Mouse (Mus musculus) midbrain, embryonic 11.5 days (tissue): ENCODE results near the gene Lnp1. TPM values are rescaled to one million over a fixed set of nuclear protein-coding genes. Genes with fewer than 3 reads are reported as not detected.
A peak's percentile ranks its signal among the peaks of the same experiment; 100 is the strongest.

Experiments used
- ATAC-seq: fragments of 200-750 bp; cut with Nextera tagmentation; 2 replicates; pipeline ENCODE4 v1.8.0; 2017; ENCODE audit warnings: moderate TSS enrichment, moderate library complexity; ENCODE audit not compliant: low FRiP score
- DNase-seq: peaks from one replicate; pipeline ENCODE4 v3.0.0; 2015; ENCODE audit warnings: low spot score; ENCODE audit errors: missing footprints
- H3K27ac ChIP-seq: fragments of 300-500 bp; sonication (generic); 2 replicates; pipeline ENCODE4 v1.5.1; 2014; ENCODE audit warnings: low read depth, low read length
- H3K27me3 ChIP-seq: fragments of 300-500 bp; sonication (generic); 2 replicates; pipeline ENCODE4 v1.6.1; 2014; ENCODE audit warnings: mild to moderate bottlenecking, low read length, moderate library complexity, mixed read lengths; ENCODE audit not compliant: control insufficient read depth, insufficient read depth
- H3K36me3 ChIP-seq: fragments of 300-500 bp; sonication (generic); 2 replicates; pipeline ENCODE4 v1.6.1; 2014; ENCODE audit warnings: mild to moderate bottlenecking, low read length, moderate library complexity, mixed read lengths; ENCODE audit not compliant: control insufficient read depth, insufficient read depth
- H3K4me1 ChIP-seq: fragments of 300-500 bp; sonication (generic); 2 replicates; pipeline ENCODE4 v1.6.1; 2014; ENCODE audit warnings: low read length; ENCODE audit not compliant: control insufficient read depth, insufficient read depth
- H3K4me2 ChIP-seq: fragments of 300-500 bp; sonication (generic); 2 replicates; pipeline ENCODE4 v1.6.1; 2014; ENCODE audit warnings: mild to moderate bottlenecking, moderate library complexity
- H3K4me3 ChIP-seq: fragments of 300-500 bp; sonication (generic); 2 replicates; pipeline ENCODE4 v1.5.1; 2014; ENCODE audit warnings: low read depth, low read length
- H3K9ac ChIP-seq: fragments of 300-500 bp; sonication (generic); 2 replicates; pipeline ENCODE4 v1.6.1; 2014; ENCODE audit warnings: low read length
- H3K9me3 ChIP-seq: fragments of 300-500 bp; sonication (generic); 2 replicates; pipeline ENCODE4 v1.6.1; 2016; ENCODE audit warnings: low read length; ENCODE audit not compliant: control insufficient read depth
- WGBS: fragments of 180-500 bp; shearing (Covaris S2); extraction: QIAGEN DNeasy Blood & Tissue Kit; methylation state at CpG from one replicate; pipeline ENCODE4 v1.1.7; 2014; 5-methylcytosine and 5-hydroxymethylcytosine counted together
- polyA plus RNA-seq: library from polyadenylated mRNA; unstranded; fragments of >200 nt; fragmentation: Nextera tagmentation; extraction: Ambion mirVana; gene quantifications from 2 replicates; pipeline ENCODE4 v1.2.1, GENCODE M21; 2014

Gene Lnp1
- polyA plus RNA-seq, 1 experiment from 2014 or later = not detected

DNA sequence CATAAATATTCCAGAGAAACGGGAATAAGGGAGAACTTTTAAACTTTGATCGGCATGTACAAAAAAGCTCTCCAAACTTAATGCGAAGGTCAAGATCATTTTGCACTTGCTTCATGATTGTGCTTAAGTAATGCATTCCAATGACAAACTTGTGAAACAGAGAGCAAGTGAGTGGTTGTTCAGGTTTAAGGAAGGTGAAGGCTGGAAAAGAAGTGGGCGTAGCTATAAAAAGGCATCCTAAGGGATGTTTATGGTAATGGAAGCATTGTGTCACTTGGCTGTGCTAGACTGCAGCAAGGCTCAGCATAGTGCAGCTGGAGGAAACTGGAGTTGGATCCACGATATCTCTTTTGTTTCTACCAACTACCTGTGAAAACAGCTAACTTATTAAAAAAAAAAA is 36.3 kb downstream of the Lnp1 start:
- H3K27me3 ChIP-seq = no peaks in the 10 kb centered on the region
- no peaks in the 10 kb centered on the region for H3K36me3 ChIP-seq
- H3K4me3 ChIP-seq = no peak overlapping the region
- DNase-seq = no peak
- H3K9ac ChIP-seq = no peak overlapping the region
- 88% methylated on average over 5 of the region's 5 CpGs for WGBS
- no peak for ATAC-seq
- no peak overlapping the region for H3K27ac ChIP-seq
- H3K4me1 ChIP-seq = no peaks in the 10 kb centered on the region
- H3K4me2 ChIP-seq = no peak overlapping the region
- H3K9me3 ChIP-seq = no peaks in the 10 kb centered on the region

DNA sequence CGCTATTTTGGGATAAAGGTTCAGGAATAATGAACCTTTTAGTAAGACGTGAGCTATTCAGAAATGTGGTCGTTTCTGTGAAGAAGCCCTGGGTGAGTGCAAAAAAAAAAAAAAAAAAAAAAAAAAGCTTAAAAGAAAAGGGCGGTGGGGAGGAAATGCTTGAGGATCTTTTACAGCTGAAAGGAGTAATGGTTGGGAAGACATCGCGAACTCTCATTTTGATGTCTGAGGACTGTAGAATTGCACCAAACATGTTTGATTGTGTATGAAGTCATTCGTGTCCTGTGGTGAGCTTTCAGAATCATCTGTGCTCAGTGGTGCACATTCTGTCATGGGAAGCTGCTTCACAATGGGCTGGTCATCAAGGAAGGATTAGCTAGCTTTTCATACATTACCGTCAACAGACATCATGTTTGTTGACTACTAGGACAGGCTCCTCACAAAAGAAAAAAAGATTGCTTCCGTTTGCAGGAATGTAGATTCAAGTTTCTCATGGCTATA is 41.2 kb downstream of the Lnp1 start:
- H3K9me3 ChIP-seq = no peaks in the 10 kb centered on the region
- H3K4me3 ChIP-seq = peak overlapping the region; percentile 42
- no peak for ATAC-seq
- H3K4me1 ChIP-seq = no peaks in the 10 kb centered on the region
- no peaks in the 10 kb centered on the region for H3K27me3 ChIP-seq
- peak overlapping the region; percentile 71 for H3K4me2 ChIP-seq
- 21% methylated on average over 9 of the region's 9 CpGs for WGBS
- no peaks in the 10 kb centered on the region for H3K36me3 ChIP-seq
- DNase-seq = peak; percentile 87
- H3K9ac ChIP-seq = peak overlapping the region; percentile 48; the same call in 1 of the 2 replicates
- H3K27ac ChIP-seq = no peak overlapping the region

DNA sequence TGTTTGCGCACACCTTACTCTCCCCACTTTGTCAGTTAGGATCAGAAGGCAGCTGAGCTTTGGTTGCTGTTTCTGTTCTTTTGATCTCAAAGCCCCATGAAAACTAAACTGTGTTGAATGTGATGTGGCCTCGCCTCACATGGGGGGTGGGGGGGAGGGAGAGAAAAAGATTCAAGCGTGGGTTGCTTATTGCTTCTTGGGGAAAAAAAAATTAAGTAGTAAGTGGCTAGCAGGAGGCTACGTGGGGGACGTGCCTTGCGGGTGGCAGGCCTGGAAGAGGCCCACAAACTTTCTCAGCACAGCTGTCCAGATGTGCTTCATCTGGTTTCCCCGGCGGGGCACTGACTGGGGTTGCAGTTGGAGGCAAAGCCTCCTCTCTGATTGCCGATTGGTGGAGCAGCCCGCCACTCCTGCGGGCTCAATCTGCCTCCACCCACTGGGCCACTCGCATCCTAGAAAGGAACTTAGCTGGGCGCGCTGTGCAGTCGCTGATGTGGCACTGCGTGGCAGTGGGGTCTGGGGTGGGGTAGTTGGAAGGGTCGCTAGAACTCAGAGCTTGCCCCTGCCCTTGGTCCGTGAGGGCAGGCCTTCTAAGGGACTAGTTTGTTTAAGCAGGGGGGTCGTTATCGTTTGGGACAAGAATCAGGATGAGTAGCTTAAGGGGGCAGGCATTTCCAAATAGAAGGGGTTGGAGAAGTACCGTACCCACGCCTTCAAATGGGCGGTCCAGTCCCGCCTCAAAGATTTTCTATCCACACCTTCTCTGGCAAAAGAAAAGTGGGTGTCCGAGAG is 41.8 kb downstream of the Lnp1 start, which contains the start of gene Tmem45a:
Tmem45a (minus strand) TSS at position 343 of the 792 bp plus-strand sequence.
- Histone ChIP-seq H3K27ac (no peak within 1 kb of the TSS), H3K27me3 (no peaks in the 10 kb centered on the region)

DNA sequence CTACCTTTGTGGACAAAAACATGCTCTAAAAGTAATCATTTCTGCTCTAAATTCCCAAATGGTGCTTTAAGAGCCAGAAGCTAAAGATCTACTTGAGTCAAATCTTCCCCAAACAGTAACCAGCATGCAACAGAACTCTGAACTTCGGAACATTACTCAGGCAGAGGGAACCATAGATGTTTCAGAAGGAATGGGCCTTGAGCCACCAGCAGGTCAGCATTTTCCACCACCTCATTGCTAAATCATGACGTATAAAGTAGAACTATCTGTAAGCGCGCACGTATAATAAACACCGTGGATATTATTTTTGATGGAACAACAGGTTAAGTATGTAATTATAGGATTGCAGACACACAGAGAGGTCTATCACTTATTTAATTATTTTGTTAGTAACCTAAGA is 43.0 kb downstream of the Lnp1 start:
- H3K9ac ChIP-seq = no peak overlapping the region

More for the DNA sequence above, 41.8 kb downstream of the Lnp1 start, which contains the start of gene Tmem45a:
- peak within 1 kb of the TSS; percentile 42 for H3K4me3 ChIP-seq
- H3K9me3 ChIP-seq = no peaks in the 10 kb centered on the region
- peak within 1 kb of the TSS; percentile 71 for H3K4me2 ChIP-seq
- no peaks in the 10 kb centered on the region for H3K36me3 ChIP-seq
- DNase-seq (peak; percentile 97), ATAC-seq (peak; percentile 99)
- 3% methylated on average over 25 of the region's 25 CpGs for WGBS
- H3K9ac ChIP-seq = peak within 1 kb of the TSS; percentile 48
- no peaks in the 10 kb centered on the region for H3K4me1 ChIP-seq

DNA sequence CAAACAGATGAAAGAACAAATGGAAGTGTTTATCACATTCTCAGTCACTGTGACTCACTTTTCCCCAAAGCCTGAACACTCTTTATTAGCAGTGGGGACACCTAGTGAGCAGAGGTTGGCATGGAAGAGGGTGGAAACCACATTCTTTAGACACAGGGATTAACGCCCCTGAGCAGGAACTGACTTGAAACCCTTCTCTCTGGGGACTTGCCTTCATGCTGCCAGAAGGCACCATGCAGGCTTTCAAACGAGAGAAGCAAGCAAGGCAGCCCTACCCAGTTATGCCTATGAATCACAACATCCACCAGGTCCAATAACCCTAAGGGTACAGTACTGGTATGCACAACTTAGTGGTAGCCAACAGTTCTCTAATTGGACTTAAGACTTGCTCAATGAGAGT is 54.5 kb downstream of the Lnp1 start:
- Histone ChIP-seq H3K4me3 (no peak overlapping the region), H3K27ac (no peak overlapping the region), H3K4me2 (no peak overlapping the region), H3K9me3 (no peaks in the 10 kb centered on the region), H3K4me1 (no peaks in the 10 kb centered on the region), H3K36me3 (no peaks in the 10 kb centered on the region), H3K27me3 (no peaks in the 10 kb centered on the region), H3K9ac (no peak overlapping the region)
- ATAC-seq = no peak
- DNase-seq = no peak
- WGBS = 25% methylated on average over 2 of the region's 2 CpGs

More for the DNA sequence above, 43.0 kb downstream of the Lnp1 start:
- no peaks in the 10 kb centered on the region for H3K9me3 ChIP-seq
- no peaks in the 10 kb centered on the region for H3K4me1 ChIP-seq
- WGBS = 95% methylated on average over 6 of the region's 6 CpGs
- H3K4me3 ChIP-seq = no peak overlapping the region
- no peak for DNase-seq
- no peak overlapping the region for H3K27ac ChIP-seq
- no peak overlapping the region for H3K4me2 ChIP-seq
- H3K36me3 ChIP-seq = no peaks in the 10 kb centered on the region
- ATAC-seq = no peak
- no peaks in the 10 kb centered on the region for H3K27me3 ChIP-seq

DNA sequence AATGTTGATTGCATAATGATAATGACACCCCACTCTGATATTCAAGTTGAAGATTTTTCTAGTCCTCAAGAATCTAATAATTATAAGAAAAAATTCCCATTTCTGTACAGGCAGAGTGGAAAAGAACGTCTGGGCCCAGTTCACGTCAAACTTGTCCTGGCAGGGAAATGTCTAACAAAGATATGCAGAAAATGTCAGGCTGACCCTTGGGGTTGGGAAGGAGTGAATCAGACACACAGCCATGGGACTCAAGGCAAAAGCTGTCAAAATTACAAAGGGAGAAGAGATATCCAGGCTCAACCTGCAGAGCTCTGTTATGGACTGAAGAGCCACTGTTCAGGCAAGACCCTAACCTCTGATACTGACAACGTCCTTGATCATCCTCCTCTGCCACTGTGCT is 57.4 kb downstream of the Lnp1 start:
- Histone ChIP-seq H3K27ac (no peak overlapping the region), H3K9me3 (no peaks in the 10 kb centered on the region), H3K4me2 (no peak overlapping the region), H3K36me3 (no peaks in the 10 kb centered on the region), H3K27me3 (no peaks in the 10 kb centered on the region), H3K4me1 (no peaks in the 10 kb centered on the region), H3K4me3 (no peak overlapping the region), H3K9ac (no peak overlapping the region)
- ATAC-seq = no peak
- DNase-seq = no peak
- WGBS = 85% methylated on average over 3 of the region's 3 CpGs

DNA sequence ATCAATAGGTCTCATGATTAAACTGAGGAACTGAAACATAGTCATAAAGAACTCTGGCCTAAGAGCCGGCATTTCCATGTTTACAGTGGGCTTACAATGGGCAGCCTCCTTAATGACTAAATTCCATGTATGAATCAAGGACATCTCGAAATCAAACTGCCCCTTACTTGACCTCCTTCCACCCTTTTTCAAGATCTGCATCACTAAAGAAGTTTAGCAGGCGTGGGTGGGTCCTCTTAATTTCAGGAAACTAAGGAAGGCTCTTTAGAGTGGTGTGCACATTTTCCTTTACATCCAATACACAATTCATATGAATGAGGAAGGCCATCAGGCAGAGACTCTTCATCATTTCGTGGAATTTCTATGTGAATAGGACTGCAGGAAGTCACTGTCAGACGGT is 59.5 kb downstream of the Lnp1 start:
- H3K4me3 ChIP-seq = no peak overlapping the region
- H3K9me3 ChIP-seq = no peaks in the 10 kb centered on the region
- H3K4me1 ChIP-seq = no peaks in the 10 kb centered on the region
- no peak overlapping the region for H3K4me2 ChIP-seq
- H3K36me3 ChIP-seq = no peaks in the 10 kb centered on the region
- H3K9ac ChIP-seq = no peak overlapping the region
- no peaks in the 10 kb centered on the region for H3K27me3 ChIP-seq
- no peak for ATAC-seq
- WGBS = 84% methylated on average over 5 of the region's 5 CpGs
- no peak overlapping the region for H3K27ac ChIP-seq
- DNase-seq = no peak

DNA sequence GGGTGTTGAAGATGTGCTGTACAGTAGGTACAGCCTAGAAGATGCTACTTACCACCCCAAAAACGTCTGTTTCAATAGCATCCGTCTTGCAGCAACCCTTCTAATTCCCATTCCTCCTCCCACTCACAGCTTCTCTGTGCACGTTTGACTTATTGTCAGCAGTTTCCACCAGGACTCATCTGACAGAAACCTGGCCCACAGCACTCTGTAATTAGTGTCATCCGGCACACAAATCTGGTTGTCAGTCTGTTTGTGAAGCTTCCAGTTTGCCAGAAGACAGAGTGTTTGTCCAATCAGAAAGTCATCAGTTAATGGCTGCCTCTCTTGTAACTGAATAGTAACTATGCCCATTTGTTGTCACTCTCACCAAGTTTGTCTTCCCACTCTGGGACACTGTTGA is 60.3 kb downstream of the Lnp1 start:
- DNase-seq (no peak), ATAC-seq (no peak)
- H3K9ac ChIP-seq = no peak overlapping the region
- H3K36me3 ChIP-seq = no peaks in the 10 kb centered on the region
- H3K9me3 ChIP-seq = no peaks in the 10 kb centered on the region
- no peak overlapping the region for H3K4me2 ChIP-seq
- no peaks in the 10 kb centered on the region for H3K27me3 ChIP-seq
- 84% methylated on average over 4 of the region's 4 CpGs for WGBS
- H3K27ac ChIP-seq = no peak overlapping the region
- H3K4me3 ChIP-seq = no peak overlapping the region
- H3K4me1 ChIP-seq = no peaks in the 10 kb centered on the region
